9 mouse cellular contexts compared by ENCODE assay signal in the genomic region with DNA sequence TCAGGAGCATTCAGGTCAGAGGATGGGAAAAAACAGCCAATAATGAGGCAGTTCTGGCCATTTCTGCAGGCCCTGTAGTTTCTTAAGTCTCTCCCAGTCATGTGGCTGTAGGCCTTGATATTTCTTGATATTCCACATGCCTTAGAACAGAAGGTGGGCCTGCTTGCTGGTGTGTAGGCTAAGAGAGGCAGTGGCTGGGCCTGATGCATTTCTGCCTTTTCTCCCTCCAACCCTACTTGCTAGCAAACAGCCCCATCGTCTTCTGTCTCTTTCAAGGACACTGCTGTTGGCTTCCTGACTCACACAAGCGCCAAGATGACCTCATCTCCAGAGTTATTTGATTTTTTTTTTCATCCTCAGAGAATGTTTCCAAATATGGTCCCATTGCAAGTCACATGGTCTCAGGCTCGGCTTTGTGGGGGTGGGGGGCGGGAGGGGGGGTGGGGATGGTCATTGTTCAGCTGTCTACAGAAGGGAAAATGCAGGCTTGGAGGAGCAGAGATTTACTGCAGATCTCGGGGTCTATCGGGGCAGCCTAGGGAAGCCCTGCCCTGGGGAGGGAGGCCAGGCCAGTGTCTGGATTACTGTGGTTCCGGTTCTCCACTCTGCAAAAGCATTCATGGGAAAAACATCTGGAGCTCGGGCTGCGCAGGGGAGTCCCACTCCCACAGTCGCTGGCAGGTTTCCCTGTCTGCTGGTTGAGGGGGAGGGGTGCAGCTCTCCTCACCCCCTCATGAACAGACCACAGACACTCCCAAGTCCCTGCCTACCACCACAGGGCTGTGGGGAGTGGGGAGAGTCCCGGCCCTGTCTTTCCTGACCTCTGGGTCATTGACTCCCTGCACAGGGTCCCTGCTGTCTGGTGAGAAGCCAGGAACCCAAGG. TPM values are rescaled to one million over a fixed set of nuclear protein-coding genes. Genes with fewer than 3 reads are reported as not detected.
DNase-seq lines count a peak whose midpoint lies in the region; ATAC-seq lines count a peak whose summit lies in the region.
"Had no signal": no experiment of that assay in that cellular context is flagged by ENCODE, and none has a peak within 500 bp of the region (broad histone marks: within the 10 kb centered on the region; RNA-seq: fewer than 3 reads in every experiment).

No protein-coding gene starts in this region.

- peak overlapping the region; percentile 78 for H3K27ac ChIP-seq in hindbrain, embryonic 16.5 days (ENCODE audit: low read depth, low read length)
- H3K27ac ChIP-seq in liver, embryonic 12.5 days: peak overlapping the region; percentile 74
- H3K27ac ChIP-seq in neural tube, embryonic 14.5 days (ENCODE audit: low read depth, low read length): peak overlapping the region; percentile 40

- H3K9ac ChIP-seq in hindbrain, embryonic 16.5 days (ENCODE audit: low read depth, low read length): 0 out of 2 replicates have a peak overlapping the region, but pooled peaks have one; percentile 6
- no peak overlapping the region for H3K9ac ChIP-seq in liver, embryonic 12.5 days
- no peak overlapping the region for H3K9ac ChIP-seq in neural tube, embryonic 14.5 days (replicated peaks; ENCODE audit: low read depth, low read length)

- H3K27me3 ChIP-seq in hindbrain, embryonic 16.5 days (replicated peaks; ENCODE audit: control insufficient read depth, insufficient read depth, low read length): no peaks in the 10 kb centered on the region
- peaks cover 18% of the 10 kb centered on the region; the same call in 1 of the 2 replicates for H3K27me3 ChIP-seq in liver, embryonic 12.5 days (replicated peaks)
- H3K27me3 ChIP-seq in neural tube, embryonic 14.5 days (ENCODE audit: control insufficient read depth, insufficient read depth, low read length): no peaks in the 10 kb centered on the region

- ATAC-seq in hindbrain, embryonic 16.5 days: peak; percentile 76
- ATAC-seq in liver, embryonic 12.5 days: 0 out of 2 replicates have a peak, but pooled peaks have one; percentile 27
- ATAC-seq in neural tube, embryonic 14.5 days (ENCODE audit: low read depth): peak; percentile 49; the same call in 1 of the 2 replicates
- ATAC-seq in megakaryocyte-erythroid progenitor cell, adult 5-6 weeks (replicated peaks; ENCODE audit: low FRiP score, low TSS enrichment, poor library complexity, severe bottlenecking): no peak

- 30% methylated on average over 10 of the region's 11 CpGs for WGBS in hindbrain, embryonic 16.5 days
- WGBS in liver, embryonic 12.5 days (ENCODE audit: insufficient replicate concordance): 31% methylated on average over 11 of the region's 11 CpGs
- WGBS in neural tube, embryonic 14.5 days: 30% methylated on average over 11 of the region's 11 CpGs

- H3K9me3 ChIP-seq in hindbrain, embryonic 16.5 days (ENCODE audit: control insufficient read depth, low read length): no peaks in the 10 kb centered on the region
- H3K9me3 ChIP-seq in liver, embryonic 12.5 days (replicated peaks): no peaks in the 10 kb centered on the region
- H3K9me3 ChIP-seq in neural tube, embryonic 14.5 days (ENCODE audit: control insufficient read depth, low read length): no peaks in the 10 kb centered on the region

- no peak overlapping the region for H3K4me2 ChIP-seq in hindbrain, embryonic 16.5 days (ENCODE audit: low read length)
- no peak overlapping the region for H3K4me2 ChIP-seq in liver, embryonic 12.5 days
- no peak overlapping the region for H3K4me2 ChIP-seq in neural tube, embryonic 14.5 days (ENCODE audit: low read depth, low read length)

- no peaks in the 10 kb centered on the region for H3K36me3 ChIP-seq in hindbrain, embryonic 16.5 days (ENCODE audit: control insufficient read depth, insufficient read depth, low read length)
- H3K36me3 ChIP-seq in liver, embryonic 12.5 days: no peaks in the 10 kb centered on the region
- H3K36me3 ChIP-seq in neural tube, embryonic 14.5 days (ENCODE audit: control insufficient read depth, insufficient read depth, low read length): no peaks in the 10 kb centered on the region

- peak; percentile 51 for DNase-seq in 416B (ENCODE audit: low read depth)
- DNase-seq in brain, adult 2 months (ENCODE audit: low read depth, low spot score): peak; percentile 89
- DNase-seq in gastrocnemius, postnatal 10 days: peak; percentile 73
- DNase-seq in layer of hippocampus, postnatal 36 days: no peak

- H3K4me3 ChIP-seq in hindbrain, embryonic 16.5 days (ENCODE audit: low read length): no peak overlapping the region
- H3K4me3 ChIP-seq in liver, embryonic 12.5 days: no peak overlapping the region
- no peak overlapping the region for H3K4me3 ChIP-seq in neural tube, embryonic 14.5 days (ENCODE audit: low read depth, low read length)

- H3K4me1 ChIP-seq in hindbrain, embryonic 16.5 days (ENCODE audit: control insufficient read depth, insufficient read depth, low read depth, low read length): peaks cover 13% of the 10 kb centered on the region
- H3K4me1 ChIP-seq in liver, embryonic 12.5 days: peaks cover 11% of the 10 kb centered on the region
- H3K4me1 ChIP-seq in neural tube, embryonic 14.5 days (ENCODE audit: control insufficient read depth, insufficient read depth, low read length): 0 out of 2 replicates have a peak, but pooled peaks cover 2% of the 10 kb centered on the region

RNA-seq across cellular contexts. Expression of gene Apol6, which starts 7.0 kb away (rescaled TPM):
- 10 to 100 TPM; 15.0 to 18.9 TPM for total RNA-seq in gastrocnemius, postnatal 10 days (2021)
- polyA plus RNA-seq in hindbrain, embryonic 16.5 days (2015; fragmentation: Nextera tagmentation; extraction: Ambion mirVana): not detected in 2 replicates
- 0.14 and 0.25 TPM in 2 replicates for polyA plus RNA-seq in liver, embryonic 12.5 days (2016; fragmentation: Nextera tagmentation; extraction: Ambion mirVana)
- polyA plus RNA-seq in neural tube, embryonic 14.5 days (2014; fragmentation: Nextera tagmentation; extraction: Ambion mirVana): 0.08 TPM in 1 of 2 replicates, not detected in the other
- not detected for total RNA-seq in layer of hippocampus, postnatal 36 days (2021)
- not detected in 2 replicates for total RNA-seq in megakaryocyte-erythroid progenitor cell, adult 5-6 weeks (2014; fragmentation: Nextera tagmentation)
- total RNA-seq in megakaryocyte-erythroid progenitor cell, adult 5-6 weeks (2017): not detected in 2 replicates

RNA-seq across cellular contexts. Expression of gene Mb, which starts 12.9 kb away (rescaled TPM):
- total RNA-seq in gastrocnemius, postnatal 10 days (2021): 100 to 1,000 TPM; 415 to 512 TPM
- polyA plus RNA-seq in hindbrain, embryonic 16.5 days (2015; fragmentation: Nextera tagmentation; extraction: Ambion mirVana): 0.71 and 0.81 TPM in 2 replicates
- polyA plus RNA-seq in liver, embryonic 12.5 days (2016; fragmentation: Nextera tagmentation; extraction: Ambion mirVana): 0.17 TPM in 1 of 2 replicates, not detected in the other
- 0.46 and 1.4 TPM in 2 replicates for polyA plus RNA-seq in neural tube, embryonic 14.5 days (2014; fragmentation: Nextera tagmentation; extraction: Ambion mirVana)
- under 1 TPM in 1 of 2 experiments, not detected in 1; 0.37 TPM for total RNA-seq in layer of hippocampus, postnatal 36 days (2021)
- total RNA-seq in megakaryocyte-erythroid progenitor cell, adult 5-6 weeks (2014; fragmentation: Nextera tagmentation): not detected in 2 replicates
- total RNA-seq in megakaryocyte-erythroid progenitor cell, adult 5-6 weeks (2017): not detected in 2 replicates
- total RNA-seq: left cerebral cortex, postnatal 36 days had no signal

Comparison
In these comparisons a context has a peak if more than half of its experiments do, and no peak if none do; other contexts are left out.
1. DNase-seq: peak in 416B (single experiment), brain, adult 2 months (single experiment) and gastrocnemius, postnatal 10 days (single experiment); none in layer of hippocampus, postnatal 36 days (0 of 2).
2. RNA of gene Apol6, which starts 7.0 kb away (total RNA-seq): 15.0 to 18.9 TPM in gastrocnemius, postnatal 10 days; not detected in layer of hippocampus, postnatal 36 days and not detected in megakaryocyte-erythroid progenitor cell, adult 5-6 weeks; every median in the first group is over 10 times any median in the second.
3. RNA of gene Mb, which starts 12.9 kb away (total RNA-seq): 415 to 512 TPM in gastrocnemius, postnatal 10 days; 0.37 TPM in layer of hippocampus, postnatal 36 days and not detected in megakaryocyte-erythroid progenitor cell, adult 5-6 weeks; every median in the first group is over 100 times any median in the second.
4. Peak in every context shown above with its lines, with median percentiles within 50 percentile points of each other: H3K27ac ChIP-seq.